Mouse (Mus musculus): ENCODE results near the gene Galnt7.
"Not testable (repeated sequence)": the region's sequence is repeated elsewhere in the genome, so short reads cannot be mapped to it uniquely, and the experiment has no call there.

The Galnt7 gene

GRCm38 (mm10) chr8:57532223-57532622, 120.6 kb downstream of the Galnt7 start:
- no peak for DNase-seq

GRCm38 (mm10) chr8:57530666-57531349, 122.0 kb downstream of the Galnt7 start:
- peak; percentile 75 for DNase-seq

- DNase-seq: no peak
Observed at GRCm38 (mm10) chr8:57530238-57530637, 122.6 kb downstream of the Galnt7 start.

GRCm38 (mm10) chr8:57528036-57528435, 124.8 kb downstream of the Galnt7 start:
- DNase-seq: no peak

GRCm38 (mm10) chr8:57520186-57520786, 132.5 kb downstream of the Galnt7 start:
- DNase-seq: no peak

GRCm38 (mm10) chr8:57517723-57518122, 135.1 kb downstream of the Galnt7 start:
- DNase-seq: no peak

- not testable (repeated sequence) for DNase-seq
Observed at GRCm38 (mm10) chr8:57516685-57517084, 136.1 kb downstream of the Galnt7 start.

- DNase-seq: not testable (repeated sequence)
Observed at GRCm38 (mm10) chr8:57513178-57513661, 139.6 kb downstream of the Galnt7 start.

GRCm38 (mm10) chr8:57512141-57513056, 140.4 kb downstream of the Galnt7 start:
- DNase-seq: peak; percentile 55

- peak; percentile 100 for DNase-seq
Observed at GRCm38 (mm10) chr8:57511316-57512118, 141.3 kb downstream of the Galnt7 start, which contains the start of gene Hmgb2. Hmgb2 (plus strand) TSS chr8:57511907.

GRCm38 (mm10) chr8:57510791-57511315, 142.0 kb downstream of the Galnt7 start:
- DNase-seq: no peak

GRCm38 (mm10) chr8:57508657-57509056, 144.2 kb downstream of the Galnt7 start:
- no peak for DNase-seq

- DNase-seq: no peak
Observed at GRCm38 (mm10) chr8:57507556-57508063, 145.2 kb downstream of the Galnt7 start.

GRCm38 (mm10) chr8:57505500-57505899, 147.3 kb downstream of the Galnt7 start:
- not testable (repeated sequence) for DNase-seq

GRCm38 (mm10) chr8:57503641-57504040, 149.2 kb downstream of the Galnt7 start:
- DNase-seq: peak; percentile 43

- peak; percentile 83 for DNase-seq
Observed at GRCm38 (mm10) chr8:57498847-57499511, 153.9 kb downstream of the Galnt7 start.

GRCm38 (mm10) chr8:57498494-57498846, 154.4 kb downstream of the Galnt7 start:
- DNase-seq: no peak

- no peak for DNase-seq
Observed at GRCm38 (mm10) chr8:57491873-57492272, 161.0 kb downstream of the Galnt7 start.

GRCm38 (mm10) chr8:57489896-57490295, 162.9 kb downstream of the Galnt7 start:
- no peak for DNase-seq

- no peak for DNase-seq
Observed at GRCm38 (mm10) chr8:57489366-57489765, 163.5 kb downstream of the Galnt7 start.

GRCm38 (mm10) chr8:57488312-57488765, 164.5 kb downstream of the Galnt7 start:
- peak; percentile 82 for DNase-seq
